In genomic region chr5:125355650-125356049, GRCm38 (mm10) we compare ENCODE assay signal across 15 mouse cellular contexts. TPM values are rescaled to one million over a fixed set of nuclear protein-coding genes. Genes with fewer than 3 reads are reported as not detected.
"Had no signal": no experiment of that assay in that cellular context is flagged by ENCODE, and none has a peak within 500 bp of the region (broad histone marks: within the 10 kb centered on the region; RNA-seq: fewer than 3 reads in every experiment).

No protein-coding gene starts in this region.

- H3K9me3 ChIP-seq: liver, embryonic 13.5 days; lung, embryonic 15.5 days had no signal

- DNase-seq: kidney, adult 9 months; kidney, postnatal 14 days; liver; liver, embryonic 13.5 days; liver, postnatal 0 days; lung, postnatal 14 days; right cerebral cortex, postnatal 14 days; thymus, postnatal 4 days had no signal

- H3K27me3 ChIP-seq: limb, embryonic 12.5 days; liver, embryonic 13.5 days; lung, embryonic 15.5 days; midbrain, embryonic 12.5 days had no signal

- H3K36me3 ChIP-seq: limb, embryonic 12.5 days; liver, embryonic 13.5 days; lung, embryonic 15.5 days; midbrain, embryonic 12.5 days had no signal

- H3K4me2 ChIP-seq: limb, embryonic 12.5 days; liver, embryonic 13.5 days; lung, embryonic 15.5 days; midbrain, embryonic 12.5 days had no signal

- H3K4me1 ChIP-seq: midbrain, embryonic 12.5 days had no signal

- H3K4me3 ChIP-seq: left cerebral cortex, adult 2 months; limb, embryonic 12.5 days; liver, embryonic 13.5 days; lung, embryonic 15.5 days; megakaryocyte, embryonic 14.5 days; midbrain, embryonic 12.5 days had no signal

- H3K27ac ChIP-seq: left cerebral cortex, adult 2 months; limb, embryonic 12.5 days; liver, embryonic 13.5 days; lung, embryonic 15.5 days; macrophage; midbrain, embryonic 12.5 days had no signal

- H3K9ac ChIP-seq: limb, embryonic 12.5 days; liver, embryonic 13.5 days; liver, postnatal 0 days; lung, embryonic 15.5 days; midbrain, embryonic 12.5 days had no signal

- ATAC-seq: liver, postnatal 0 days had no signal

RNA-seq across cellular contexts. Expression of gene Gm10382, which starts 33.5 kb away (rescaled TPM):
- polyA plus RNA-seq: large intestine, adult 2 months; macrophage had no signal
